Mouse (Mus musculus): Measurements from ENCODE around the gene Stra6.

GRCm38 (mm10) chr9:58049861-58050260 lies 13.7 kb upstream of the Stra6 start:
- no peak for TF ChIP-seq MAFK (IDR thresholded peaks at IDR 0.05; ENCODE audit: insufficient read depth, low read depth, low read length)
- no peak for TF ChIP-seq ZC3H11A (IDR thresholded peaks at IDR 0.05; ENCODE audit: borderline replicate concordance, low read depth, low read length)
- TF ChIP-seq CHD2 (IDR thresholded peaks at IDR 0.05; ENCODE audit: low read depth, low read length): no peak

Measured in ES-E14 (cell line).